ENCODE assay signal across 1 mouse cellular context in genomic region chr17:24610711-24611110, GRCm38 (mm10).
TF ChIP-seq lines count a peak whose summit lies in the region.

No protein-coding gene starts in this region.

TF ChIP-seq in MEL, 35 proteins besides CTCF, POLR2A, EP300 and RAD21:
- TF ChIP-seq TAL1 (IDR thresholded peaks at IDR 0.05; ENCODE audit: low read length), result peak; percentile 24; the same call in 1 of the 2 replicates
- no peak for TF ChIP-seq ETS1 (IDR thresholded peaks at IDR 0.05; ENCODE audit: low read depth, low read length)
- TF ChIP-seq CHD2 (IDR thresholded peaks at IDR 0.05; ENCODE audit: low read length), result no peak
